Mouse (Mus musculus) neural tube, embryonic 12.5 days (tissue): Measurements from ENCODE around the gene Bcas3. TPM values are rescaled to one million over a fixed set of nuclear protein-coding genes. Genes with fewer than 3 reads are reported as not detected.
"Not testable (repeated sequence)": the region's sequence is repeated elsewhere in the genome, so short reads cannot be mapped to it uniquely, and the experiment has no call there.

Source experiments
- ATAC-seq: fragments of 200-750 bp; cut with Nextera tagmentation; 2 replicates; pipeline ENCODE4 v1.8.0; 2017; ENCODE audit warnings: low read depth, mild to moderate bottlenecking, moderate TSS enrichment, moderate library complexity; ENCODE audit not compliant: low FRiP score
- H3K27ac ChIP-seq: fragments of 300-500 bp; sonication (generic); 2 replicates; pipeline ENCODE4 v1.5.1; 2016
- H3K27me3 ChIP-seq: fragments of 300-500 bp; sonication (generic); replicated peaks from 2 replicates; pipeline ENCODE4 v1.6.1; 2016; ENCODE audit warnings: mild to moderate bottlenecking
- H3K36me3 ChIP-seq: fragments of 300-500 bp; sonication (generic); 2 replicates; pipeline ENCODE4 v1.6.1; 2016; ENCODE audit warnings: mild to moderate bottlenecking
- H3K4me1 ChIP-seq: fragments of 300-500 bp; sonication (generic); 2 replicates; pipeline ENCODE4 v1.6.1; 2016
- H3K4me2 ChIP-seq: fragments of 300-500 bp; sonication (generic); replicated peaks from 2 replicates; pipeline ENCODE4 v1.6.1; 2016; ENCODE audit warnings: mild to moderate bottlenecking
- H3K4me3 ChIP-seq: fragments of 300-500 bp; sonication (generic); 2 replicates; pipeline ENCODE4 v1.5.1; 2016
- H3K9ac ChIP-seq: fragments of 300-500 bp; sonication (generic); 2 replicates; pipeline ENCODE4 v1.6.1; 2016; ENCODE audit warnings: mild to moderate bottlenecking
- H3K9me3 ChIP-seq: fragments of 300-500 bp; sonication (generic); 2 replicates; pipeline ENCODE4 v1.6.1; 2016; ENCODE audit warnings: mild to moderate bottlenecking
- WGBS: fragments of 180-500 bp; shearing (Covaris S2); methylation state at CpG from one replicate; pipeline ENCODE4 v1.1.7; 2016; 5-methylcytosine and 5-hydroxymethylcytosine counted together
- polyA plus RNA-seq: library from polyadenylated mRNA; unstranded; fragments of >200 nt; fragmentation: Nextera tagmentation; extraction: Ambion mirVana; gene quantifications from 2 replicates; pipeline ENCODE4 v1.2.1, GENCODE M21; 2016

Gene Bcas3
- polyA plus RNA-seq, 1 experiment from 2014 or later, result 38.2 TPM

DNA sequence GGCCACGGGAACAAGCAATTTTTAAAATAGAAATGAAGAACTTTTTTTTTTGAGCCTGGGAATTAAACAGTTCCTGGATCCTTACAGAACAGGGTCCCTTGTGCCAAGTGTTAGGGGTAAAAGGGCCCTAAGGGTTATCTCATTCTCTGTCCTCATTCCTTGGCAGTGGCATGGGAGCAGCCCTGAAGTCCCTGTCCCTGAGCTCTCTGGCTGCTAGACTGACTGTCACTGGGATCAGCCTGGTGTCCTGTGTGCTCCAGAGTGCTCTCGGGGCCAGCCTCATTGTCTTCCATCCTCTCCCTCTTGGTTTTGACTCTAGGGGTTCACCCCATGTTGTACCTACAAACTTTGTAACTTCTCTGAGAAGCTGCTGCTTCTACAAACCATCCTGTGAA is 360.8 kb downstream of the Bcas3 start:
- 10% methylated on average over 2 of the region's 2 CpGs for WGBS
- ATAC-seq, result peak; percentile 44; the same call in 1 of the 2 replicates

DNA sequence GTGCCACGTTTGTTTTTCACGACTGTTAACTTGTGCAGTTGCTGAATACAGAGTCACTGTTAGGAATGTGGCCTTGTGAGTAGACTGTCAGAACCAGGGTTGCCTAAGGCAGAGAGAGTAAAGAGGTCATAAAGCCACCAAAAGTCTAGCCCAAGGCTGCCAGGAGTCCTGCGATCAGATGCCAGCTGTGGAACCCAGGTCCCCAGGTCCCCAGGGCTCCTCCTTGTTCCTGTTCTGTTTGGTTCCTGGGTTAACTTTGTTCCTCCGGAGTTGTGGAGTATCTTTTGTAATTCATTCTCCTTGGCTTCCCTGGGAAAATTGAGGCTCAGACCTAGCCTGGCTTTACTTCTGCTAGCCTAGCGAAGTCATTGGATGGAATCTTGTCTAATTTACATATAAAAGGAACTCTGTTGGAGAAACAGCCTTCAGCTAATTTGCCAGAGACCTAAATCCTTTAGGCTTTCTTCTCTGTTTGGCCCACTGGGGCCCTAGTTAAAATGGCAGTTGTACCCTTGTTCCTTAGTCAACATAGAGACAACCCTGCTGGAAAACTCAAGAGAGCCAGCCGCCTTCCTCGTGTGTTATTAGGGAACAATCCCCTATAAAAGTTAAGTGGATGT is 361.5 kb downstream of the Bcas3 start:
- no peaks in the 10 kb centered on the region for H3K27me3 ChIP-seq
- no peaks in the 10 kb centered on the region for H3K36me3 ChIP-seq

More for the DNA sequence above, 360.8 kb downstream of the Bcas3 start:
- no peak overlapping the region for H3K9ac ChIP-seq
- peak overlapping the region; percentile 18 for H3K4me2 ChIP-seq
- no peak overlapping the region for H3K4me3 ChIP-seq
- no peaks in the 10 kb centered on the region for H3K9me3 ChIP-seq
- peaks cover 32% of the 10 kb centered on the region for H3K4me1 ChIP-seq
- H3K27ac ChIP-seq, result no peak overlapping the region
- no peaks in the 10 kb centered on the region for H3K36me3 ChIP-seq
- no peaks in the 10 kb centered on the region for H3K27me3 ChIP-seq

DNA sequence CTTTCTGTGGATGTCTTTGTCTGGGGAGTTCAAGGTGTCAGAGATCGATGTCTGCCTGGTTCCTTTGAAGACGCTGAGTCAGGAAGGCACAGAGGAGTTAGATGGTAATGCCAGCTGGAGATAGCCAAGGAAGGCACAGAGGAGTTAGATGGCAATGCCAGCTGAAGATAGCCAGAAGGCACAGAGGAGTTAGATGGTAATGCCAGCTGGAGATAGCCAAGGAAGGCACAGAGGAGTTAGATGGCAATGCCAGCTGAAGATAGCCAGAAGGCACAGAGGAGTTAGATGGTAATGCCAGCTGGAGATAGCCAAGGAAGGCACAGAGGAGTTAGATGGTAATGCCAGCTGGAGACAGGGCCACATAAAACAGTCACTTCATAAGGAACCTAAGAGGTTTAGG is 363.8 kb downstream of the Bcas3 start:
- H3K4me1 ChIP-seq, result peaks cover 48% of the 10 kb centered on the region
- not testable (repeated sequence) for H3K27me3 ChIP-seq, ATAC-seq

More for the DNA sequence above, 361.5 kb downstream of the Bcas3 start:
- Histone ChIP-seq H3K9me3 (no peaks in the 10 kb centered on the region), H3K4me3 (no peak overlapping the region), H3K4me1 (peaks cover 35% of the 10 kb centered on the region), H3K27ac (0 out of 2 replicates have a peak overlapping the region, but pooled peaks have one; percentile 16), H3K9ac (no peak overlapping the region), H3K4me2 (no peak overlapping the region)
- no peak for ATAC-seq
- WGBS, result 4% methylated on average over 7 of the region's 7 CpGs

GRCm38 (mm10) chr11:85719091-85719490 is 366.1 kb downstream of the Bcas3 start:
- Histone ChIP-seq H3K4me1 (peaks cover 32% of the 10 kb centered on the region), H3K4me2 (no peak overlapping the region), H3K9ac (no peak overlapping the region), H3K27me3 (no peaks in the 10 kb centered on the region), H3K27ac (no peak overlapping the region), H3K4me3 (no peak overlapping the region), H3K9me3 (no peaks in the 10 kb centered on the region), H3K36me3 (no peaks in the 10 kb centered on the region)
- no peak for ATAC-seq
- WGBS, result 89% methylated on average over 10 of the region's 10 CpGs

More for the DNA sequence above, 363.8 kb downstream of the Bcas3 start:
- not testable (repeated sequence) for H3K27ac ChIP-seq, H3K9me3 ChIP-seq, H3K4me2 ChIP-seq, H3K9ac ChIP-seq, H3K4me3 ChIP-seq, H3K36me3 ChIP-seq
- 77% methylated on average over 2 of the region's 2 CpGs for WGBS

DNA sequence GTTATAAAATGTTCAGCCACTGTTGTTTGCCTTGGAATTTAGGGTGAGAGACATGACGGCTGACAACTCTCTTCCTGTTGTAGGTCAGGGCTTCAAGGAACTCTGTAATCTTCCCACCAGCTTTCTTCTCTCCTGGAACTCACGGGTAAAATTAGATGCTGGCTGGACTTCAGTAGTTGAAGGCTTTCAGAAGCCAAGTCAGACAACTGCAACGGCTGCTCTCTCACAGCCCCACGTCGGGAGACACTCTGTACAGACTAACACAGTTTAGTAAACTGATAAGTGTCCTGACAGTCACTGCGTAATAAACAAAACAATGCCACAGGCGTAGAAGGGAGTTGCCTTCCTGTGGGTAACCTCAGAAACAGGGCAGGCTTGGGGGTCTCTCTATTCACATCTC is 366.8 kb downstream of the Bcas3 start:
- no peaks in the 10 kb centered on the region for H3K27me3 ChIP-seq
- no peak for ATAC-seq
- WGBS, result 17% methylated on average over 7 of the region's 7 CpGs
- no peak overlapping the region for H3K4me2 ChIP-seq
- H3K36me3 ChIP-seq, result no peaks in the 10 kb centered on the region
- H3K9me3 ChIP-seq, result no peaks in the 10 kb centered on the region
- H3K9ac ChIP-seq, result 0 out of 2 replicates have a peak overlapping the region, but pooled peaks have one; percentile 13
- no peak overlapping the region for H3K27ac ChIP-seq
- H3K4me1 ChIP-seq, result peaks cover 25% of the 10 kb centered on the region
- no peak overlapping the region for H3K4me3 ChIP-seq

GRCm38 (mm10) chr11:85720269-85720773 is 367.4 kb downstream of the Bcas3 start:
- Histone ChIP-seq H3K36me3 (no peaks in the 10 kb centered on the region), H3K4me2 (peak overlapping the region; percentile 25; the same call in 1 of the 2 replicates), H3K4me3 (no peak overlapping the region), H3K9ac (no peak overlapping the region), H3K9me3 (no peaks in the 10 kb centered on the region), H3K4me1 (peaks cover 21% of the 10 kb centered on the region), H3K27me3 (no peaks in the 10 kb centered on the region), H3K27ac (no peak overlapping the region)
- ATAC-seq, result 0 out of 2 replicates have a peak, but pooled peaks have one; percentile 44
- WGBS, result 4% methylated on average over 6 of the region's 6 CpGs

- WGBS, result 89% methylated on average over 4 of the region's 4 CpGs
- peaks cover 21% of the 10 kb centered on the region for H3K4me1 ChIP-seq
- no peak overlapping the region for H3K4me3 ChIP-seq
- no peak overlapping the region for H3K4me2 ChIP-seq
- no peak overlapping the region for H3K27ac ChIP-seq
- no peak overlapping the region for H3K9ac ChIP-seq
- no peaks in the 10 kb centered on the region for H3K27me3 ChIP-seq
- no peaks in the 10 kb centered on the region for H3K36me3 ChIP-seq
- H3K9me3 ChIP-seq, result no peaks in the 10 kb centered on the region
- ATAC-seq, result no peak
Observed at GRCm38 (mm10) chr11:85721986-85722385, 369.0 kb downstream of the Bcas3 start.

GRCm38 (mm10) chr11:85724159-85724558 is 371.2 kb downstream of the Bcas3 start:
- Histone ChIP-seq H3K4me2 (no peak overlapping the region), H3K4me1 (peaks cover 19% of the 10 kb centered on the region), H3K4me3 (no peak overlapping the region), H3K36me3 (no peaks in the 10 kb centered on the region), H3K9me3 (no peaks in the 10 kb centered on the region), H3K9ac (no peak overlapping the region), H3K27ac (no peak overlapping the region), H3K27me3 (no peaks in the 10 kb centered on the region)
- ATAC-seq, result no peak
- 84% methylated on average over 6 of the region's 6 CpGs for WGBS

GRCm38 (mm10) chr11:85729725-85730124 is 376.8 kb downstream of the Bcas3 start:
- Histone ChIP-seq H3K36me3 (no peaks in the 10 kb centered on the region), H3K9me3 (no peaks in the 10 kb centered on the region), H3K9ac (no peak overlapping the region), H3K4me3 (no peak overlapping the region), H3K4me2 (no peak overlapping the region), H3K27ac (no peak overlapping the region), H3K27me3 (no peaks in the 10 kb centered on the region), H3K4me1 (no peaks in the 10 kb centered on the region)
- 82% methylated on average over 2 of the region's 2 CpGs for whole genome bisulfite sequencing
- ATAC-seq, result no peak

- Histone ChIP-seq H3K27me3 (no peaks in the 10 kb centered on the region), H3K9me3 (no peaks in the 10 kb centered on the region), H3K36me3 (no peaks in the 10 kb centered on the region), H3K4me1 (peaks cover 4% of the 10 kb centered on the region), H3K4me3 (no peak overlapping the region), H3K27ac (no peak overlapping the region), H3K9ac (no peak overlapping the region), H3K4me2 (no peak overlapping the region)
- ATAC-seq, result no peak
- 72% methylated on average over 4 of the region's 4 CpGs for WGBS
Observed at GRCm38 (mm10) chr11:85732462-85733012, 379.6 kb downstream of the Bcas3 start.

- Histone ChIP-seq H3K4me3 (no peak overlapping the region), H3K9ac (no peak overlapping the region), H3K4me2 (no peak overlapping the region), H3K4me1 (peaks cover 4% of the 10 kb centered on the region), H3K9me3 (no peaks in the 10 kb centered on the region), H3K27me3 (no peaks in the 10 kb centered on the region), H3K36me3 (no peaks in the 10 kb centered on the region), H3K27ac (no peak overlapping the region)
- no peak for ATAC-seq
- WGBS, result 44% methylated on average over 3 of the region's 3 CpGs
Observed at GRCm38 (mm10) chr11:85733577-85733976, 380.6 kb downstream of the Bcas3 start.

- Histone ChIP-seq H3K27ac (no peak overlapping the region), H3K27me3 (no peaks in the 10 kb centered on the region), H3K4me3 (no peak overlapping the region), H3K9me3 (no peaks in the 10 kb centered on the region), H3K36me3 (no peaks in the 10 kb centered on the region), H3K4me1 (peaks cover 9% of the 10 kb centered on the region), H3K4me2 (no peak overlapping the region), H3K9ac (no peak overlapping the region)
- no peak for ATAC-seq
- WGBS, result 43% methylated on average over 7 of the region's 7 CpGs
Observed at GRCm38 (mm10) chr11:85734317-85735211, 381.6 kb downstream of the Bcas3 start.
